In genomic region chr11:58301837-58302754, GRCm38 (mm10) we compare ENCODE assay signal across 8 mouse cellular contexts. TPM values are rescaled to one million over a fixed set of nuclear protein-coding genes. Genes with fewer than 3 reads are reported as not detected.
A peak's percentile ranks its signal among the peaks of the same experiment; 100 is the strongest.
DNase-seq lines count a peak whose midpoint lies in the region; ATAC-seq and TF ChIP-seq lines count a peak whose summit lies in the region.

No protein-coding gene starts in this region.

- no peaks in the 10 kb centered on the region for H3K36me3 ChIP-seq in forebrain, embryonic 10.5 days (replicated peaks)
- H3K36me3 ChIP-seq in heart, embryonic 15.5 days: no peaks in the 10 kb centered on the region
- no peaks in the 10 kb centered on the region for H3K36me3 ChIP-seq in liver, embryonic 14.5 days (replicated peaks; ENCODE audit: control insufficient read depth, insufficient read depth, low read depth)
- H3K36me3 ChIP-seq in neural tube, embryonic 11.5 days (ENCODE audit: control insufficient read depth, insufficient read depth, low read length): no peaks in the 10 kb centered on the region
- no peaks in the 10 kb centered on the region for H3K36me3 ChIP-seq in stomach, postnatal 0 days (ENCODE audit: control insufficient read depth, insufficient read depth, low read length)

- TF ChIP-seq CTCF in liver, embryonic 14.5 days (IDR thresholded peaks at IDR 0.05; ENCODE audit: low read depth): peak; percentile 95
- TF ChIP-seq CTCF in stomach, postnatal 0 days (IDR thresholded peaks at IDR 0.05; ENCODE audit: low read depth): peak; percentile 96

- H3K4me1 ChIP-seq in forebrain, embryonic 10.5 days: peaks cover 28% of the 10 kb centered on the region
- H3K4me1 ChIP-seq in heart, embryonic 15.5 days (replicated peaks): peaks cover 17% of the 10 kb centered on the region
- peaks cover 7 to 13% of the 10 kb centered on the region in 2 experiments for H3K4me1 ChIP-seq in liver, embryonic 14.5 days (replicated peaks; ENCODE audit: control insufficient read depth in 2 of 2, insufficient read depth in 2 of 2, low read length in 1 of 2)
- peaks cover 6% of the 10 kb centered on the region; the same call in 1 of the 2 replicates for H3K4me1 ChIP-seq in neural tube, embryonic 11.5 days (ENCODE audit: control insufficient read depth, insufficient read depth, low read length)
- H3K4me1 ChIP-seq in stomach, postnatal 0 days (replicated peaks; ENCODE audit: control insufficient read depth, insufficient read depth): no peaks in the 10 kb centered on the region

- peak; percentile 91 for ATAC-seq in heart, embryonic 15.5 days (replicated peaks; ENCODE audit: insufficient number of reproducible peaks, insufficient read depth, low FRiP score, low read depth)
- ATAC-seq in liver, embryonic 14.5 days (ENCODE audit: insufficient read depth): peak; percentile 86
- peak; percentile 93 for ATAC-seq in neural tube, embryonic 11.5 days (ENCODE audit: insufficient read depth, low FRiP score, low TSS enrichment)
- peak; percentile 89 for ATAC-seq in stomach, postnatal 0 days (ENCODE audit: low FRiP score, low TSS enrichment)

- H3K4me2 ChIP-seq in heart, embryonic 15.5 days: peak overlapping the region; percentile 64
- peak overlapping the region; percentile 66 for H3K4me2 ChIP-seq in liver, embryonic 14.5 days (ENCODE audit: low read depth)
- peak overlapping the region; percentile 50 for H3K4me2 ChIP-seq in neural tube, embryonic 11.5 days (ENCODE audit: low read depth)
- peak overlapping the region; percentile 71 for H3K4me2 ChIP-seq in stomach, postnatal 0 days (replicated peaks; ENCODE audit: low read depth)

- no peaks in the 10 kb centered on the region for H3K9me3 ChIP-seq in forebrain, embryonic 10.5 days
- H3K9me3 ChIP-seq in heart, embryonic 15.5 days (replicated peaks): no peaks in the 10 kb centered on the region
- H3K9me3 ChIP-seq in liver, embryonic 14.5 days (ENCODE audit: control insufficient read depth, low read length): no peaks in the 10 kb centered on the region
- no peaks in the 10 kb centered on the region for H3K9me3 ChIP-seq in neural tube, embryonic 11.5 days (ENCODE audit: control insufficient read depth, low read length)
- no peaks in the 10 kb centered on the region for H3K9me3 ChIP-seq in stomach, postnatal 0 days (ENCODE audit: control insufficient read depth, low read length)

- under 1% methylated on average over 36 of the region's 36 CpGs for WGBS in forebrain, embryonic 10.5 days
- WGBS in heart, embryonic 15.5 days: under 1% methylated on average over 36 of the region's 36 CpGs
- under 1% methylated on average over 36 of the region's 36 CpGs for WGBS in liver, embryonic 14.5 days (ENCODE audit: insufficient replicate concordance)
- under 1% methylated on average over 36 of the region's 36 CpGs for WGBS in neural tube, embryonic 11.5 days
- under 1% methylated on average over 36 of the region's 36 CpGs for WGBS in stomach, postnatal 0 days

- peak; percentile 97 to 99 for DNase-seq in CD8-positive naive resting alpha-beta T cell, adult 2 months (ENCODE audit: low read depth in 2 of 2, low spot score in 2 of 2)
- DNase-seq in c-Kit-positive CD71-negative TER-119-negative erythroid progenitor cells, embryonic 14.5 days (ENCODE audit: low read depth): peak; percentile 91
- peak; percentile 100 for DNase-seq in forebrain, embryonic 10.5 days (ENCODE audit: extremely low spot score, low spot score)
- DNase-seq in kidney, postnatal 25 days: peak; percentile 95 to 96
- DNase-seq in liver, embryonic 14.5 days (ENCODE audit: low read depth in 3 of 3, low spot score in 3 of 3): peak; percentile 89 to 92 (median 90)
- peak; percentile 99 for DNase-seq in neural tube, embryonic 11.5 days (ENCODE audit: low spot score)
- DNase-seq in stomach, postnatal 0 days (ENCODE audit: low spot score): peak; percentile 93

- peak overlapping the region; percentile 60 for H3K4me3 ChIP-seq in forebrain, embryonic 10.5 days
- peak overlapping the region; percentile 67 for H3K4me3 ChIP-seq in heart, embryonic 15.5 days
- peak overlapping the region; percentile 63 to 65 for H3K4me3 ChIP-seq in liver, embryonic 14.5 days (ENCODE audit: insufficient read depth in 1 of 2, low read depth in 2 of 2, low read length in 2 of 2)
- peak overlapping the region; percentile 47 for H3K4me3 ChIP-seq in neural tube, embryonic 11.5 days (ENCODE audit: low read depth, low read length)
- peak overlapping the region; percentile 57 for H3K4me3 ChIP-seq in stomach, postnatal 0 days (ENCODE audit: low read depth, low read length)

- peak overlapping the region; percentile 88 for H3K27ac ChIP-seq in forebrain, embryonic 10.5 days
- peak overlapping the region; percentile 94 for H3K27ac ChIP-seq in heart, embryonic 15.5 days
- H3K27ac ChIP-seq in liver, embryonic 14.5 days: peak overlapping the region; percentile 86
- peak overlapping the region; percentile 84 for H3K27ac ChIP-seq in neural tube, embryonic 11.5 days (ENCODE audit: low read depth, low read length)
- H3K27ac ChIP-seq in stomach, postnatal 0 days (replicated peaks): peak overlapping the region; percentile 93

- peak overlapping the region; percentile 62 for H3K9ac ChIP-seq in heart, embryonic 15.5 days
- H3K9ac ChIP-seq in liver, embryonic 14.5 days (replicated peaks): peak overlapping the region; percentile 68
- H3K9ac ChIP-seq in neural tube, embryonic 11.5 days (ENCODE audit: low read length): peak overlapping the region; percentile 53
- peak overlapping the region; percentile 67 for H3K9ac ChIP-seq in stomach, postnatal 0 days (ENCODE audit: low read length)

- TF ChIP-seq EP300 in liver, embryonic 14.5 days (IDR thresholded peaks at IDR 0.05; ENCODE audit: low read depth): peak; percentile 8
- peak; percentile 22 for TF ChIP-seq EP300 in stomach, postnatal 0 days (optimal IDR thresholded peaks at IDR 0.05)

- H3K27me3 ChIP-seq in forebrain, embryonic 10.5 days (ENCODE audit: poor library complexity, severe bottlenecking): no peaks in the 10 kb centered on the region
- H3K27me3 ChIP-seq in heart, embryonic 15.5 days: no peaks in the 10 kb centered on the region
- H3K27me3 ChIP-seq in liver, embryonic 14.5 days (ENCODE audit: control insufficient read depth, insufficient read depth, low read length): no peaks in the 10 kb centered on the region
- no peaks in the 10 kb centered on the region for H3K27me3 ChIP-seq in neural tube, embryonic 11.5 days (ENCODE audit: control insufficient read depth, insufficient read depth, low read length)
- H3K27me3 ChIP-seq in stomach, postnatal 0 days (ENCODE audit: control insufficient read depth, insufficient read depth, low read length): no peaks in the 10 kb centered on the region

RNA-seq across cellular contexts. Expression of gene Zfp692, which starts 4.8 kb away (rescaled TPM):
- 27.1 and 30.9 TPM in 2 replicates for polyA plus RNA-seq in forebrain, embryonic 10.5 days (2016; fragmentation: Nextera tagmentation; extraction: Ambion mirVana)
- 12.1 and 15.9 TPM in 2 replicates for polyA plus RNA-seq in heart, embryonic 15.5 days (2015; fragmentation: Nextera tagmentation; extraction: Ambion mirVana)
- polyA plus RNA-seq in liver, embryonic 14.5 days (2012; rRNA removed): 18.7 and 19.8 TPM in 2 replicates
- 5.0 and 6.7 TPM in 2 replicates for polyA plus RNA-seq in liver, embryonic 14.5 days (2014; fragmentation: Nextera tagmentation; extraction: Ambion mirVana)
- polyA plus RNA-seq in neural tube, embryonic 11.5 days (2014; fragmentation: Nextera tagmentation; extraction: Ambion mirVana): 15.0 and 17.1 TPM in 2 replicates
- 13.7 and 14.8 TPM in 2 replicates for polyA plus RNA-seq in stomach, postnatal 0 days (2015; fragmentation: Nextera tagmentation; extraction: Ambion mirVana)

RNA-seq across cellular contexts. Expression of gene 4930438A08Rik, which starts 27.5 kb away (rescaled TPM):
- not detected in 2 replicates for polyA plus RNA-seq in forebrain, embryonic 10.5 days (2016; fragmentation: Nextera tagmentation; extraction: Ambion mirVana)
- polyA plus RNA-seq in heart, embryonic 15.5 days (2015; fragmentation: Nextera tagmentation; extraction: Ambion mirVana): not detected in 2 replicates
- 0.61 and 0.78 TPM in 2 replicates for polyA plus RNA-seq in liver, embryonic 14.5 days (2012; rRNA removed)
- polyA plus RNA-seq in liver, embryonic 14.5 days (2014; fragmentation: Nextera tagmentation; extraction: Ambion mirVana): 0.99 and 1.0 TPM in 2 replicates
- polyA plus RNA-seq in neural tube, embryonic 11.5 days (2014; fragmentation: Nextera tagmentation; extraction: Ambion mirVana): not detected in 2 replicates
- 0.49 and 0.50 TPM in 2 replicates for polyA plus RNA-seq in stomach, postnatal 0 days (2015; fragmentation: Nextera tagmentation; extraction: Ambion mirVana)

RNA-seq across cellular contexts. Expression of gene Zfp672, which starts 28.0 kb away (rescaled TPM):
- polyA plus RNA-seq in forebrain, embryonic 10.5 days (2016; fragmentation: Nextera tagmentation; extraction: Ambion mirVana): 23.9 and 24.1 TPM in 2 replicates
- 31.6 and 33.1 TPM in 2 replicates for polyA plus RNA-seq in heart, embryonic 15.5 days (2015; fragmentation: Nextera tagmentation; extraction: Ambion mirVana)
- polyA plus RNA-seq in liver, embryonic 14.5 days (2012; rRNA removed): 20.3 and 22.2 TPM in 2 replicates
- polyA plus RNA-seq in liver, embryonic 14.5 days (2014; fragmentation: Nextera tagmentation; extraction: Ambion mirVana): 39.1 and 48.6 TPM in 2 replicates
- 25.5 and 27.7 TPM in 2 replicates for polyA plus RNA-seq in neural tube, embryonic 11.5 days (2014; fragmentation: Nextera tagmentation; extraction: Ambion mirVana)
- 76.0 and 78.4 TPM in 2 replicates for polyA plus RNA-seq in stomach, postnatal 0 days (2015; fragmentation: Nextera tagmentation; extraction: Ambion mirVana)

RNA-seq across cellular contexts. Expression of gene Sh3bp5l, which starts 28.4 kb away (rescaled TPM):
- 39.8 and 40.9 TPM in 2 replicates for polyA plus RNA-seq in forebrain, embryonic 10.5 days (2016; fragmentation: Nextera tagmentation; extraction: Ambion mirVana)
- 27.6 and 29.9 TPM in 2 replicates for polyA plus RNA-seq in heart, embryonic 15.5 days (2015; fragmentation: Nextera tagmentation; extraction: Ambion mirVana)
- 9.0 and 9.1 TPM in 2 replicates for polyA plus RNA-seq in liver, embryonic 14.5 days (2012; rRNA removed)
- 9.1 and 12.4 TPM in 2 replicates for polyA plus RNA-seq in liver, embryonic 14.5 days (2014; fragmentation: Nextera tagmentation; extraction: Ambion mirVana)
- 37.0 and 41.4 TPM in 2 replicates for polyA plus RNA-seq in neural tube, embryonic 11.5 days (2014; fragmentation: Nextera tagmentation; extraction: Ambion mirVana)
- 33.6 and 34.1 TPM in 2 replicates for polyA plus RNA-seq in stomach, postnatal 0 days (2015; fragmentation: Nextera tagmentation; extraction: Ambion mirVana)

Comparison
In these comparisons a context has a peak if more than half of its experiments do, and no peak if none do; other contexts are left out.
1. Peak in every context shown above with its lines: DNase-seq, ATAC-seq, H3K4me3 ChIP-seq and H3K27ac ChIP-seq.